Mouse (Mus musculus) intestine, embryonic 14.5 days (tissue): ENCODE data around the gene Shisal1. TPM values are rescaled to one million over a fixed set of nuclear protein-coding genes. Genes with fewer than 3 reads are reported as not detected.

Experiments used
- ATAC-seq: fragments of 200-750 bp; cut with Nextera tagmentation; replicated peaks from 2 replicates; pipeline ENCODE4 v1.8.0; 2017; ENCODE audit warnings: low read depth, moderate number of reproducible peaks, moderate TSS enrichment, moderate library complexity; ENCODE audit not compliant: low FRiP score, low TSS enrichment
- DNase-seq: peaks from one replicate; pipeline ENCODE4 v3.0.0-alpha.2; 2018; ENCODE audit warnings: low spot score
- H3K27ac ChIP-seq: fragments of 300-500 bp; sonication (generic); 2 replicates; pipeline ENCODE4 v1.5.1; 2014; ENCODE audit warnings: low read depth, mild to moderate bottlenecking, control low read depth
- H3K27me3 ChIP-seq: fragments of 300-500 bp; sonication (generic); replicated peaks from 2 replicates; pipeline ENCODE4 v1.6.1; 2014; ENCODE audit warnings: low read length, control low read depth; ENCODE audit not compliant: control insufficient read depth, insufficient read depth
- H3K36me3 ChIP-seq: fragments of 300-500 bp; sonication (generic); 2 replicates; pipeline ENCODE4 v1.6.1; 2014; ENCODE audit warnings: low read length, control low read depth; ENCODE audit not compliant: control insufficient read depth, insufficient read depth
- H3K4me1 ChIP-seq: fragments of 300-500 bp; sonication (generic); replicated peaks from 2 replicates; pipeline ENCODE4 v1.6.1; 2014; ENCODE audit warnings: low read length, control low read depth, mixed read lengths; ENCODE audit not compliant: control insufficient read depth, insufficient read depth
- H3K4me2 ChIP-seq: fragments of 300-500 bp; sonication (generic); 2 replicates; pipeline ENCODE4 v1.6.1; 2014; ENCODE audit warnings: low read length
- H3K4me3 ChIP-seq: fragments of 300-500 bp; sonication (generic); 2 replicates; pipeline ENCODE4 v1.5.1; 2014; ENCODE audit warnings: low read depth, low read length, control low read depth, mixed read lengths
- H3K9ac ChIP-seq: fragments of 300-500 bp; sonication (generic); 2 replicates; pipeline ENCODE4 v1.6.1; 2014; ENCODE audit warnings: mild to moderate bottlenecking, low read length
- H3K9me3 ChIP-seq: fragments of 300-500 bp; sonication (generic); 2 replicates; pipeline ENCODE4 v1.6.1; 2016; ENCODE audit warnings: low read length, control low read depth; ENCODE audit not compliant: control insufficient read depth
- WGBS: fragments of 180-500 bp; shearing (Covaris S2); extraction: QIAGEN DNeasy Blood & Tissue Kit; methylation state at CpG from one replicate; pipeline ENCODE4 v1.1.7; 2014; 5-methylcytosine and 5-hydroxymethylcytosine counted together
- polyA plus RNA-seq: library from polyadenylated mRNA; unstranded; fragments of >200 nt; fragmentation: Nextera tagmentation; extraction: Ambion mirVana; gene quantifications from 2 replicates; pipeline ENCODE4 v1.2.1, GENCODE M21; 2014

Gene Shisal1
- polyA plus RNA-seq, 1 experiment from 2014 or later, result 2.6 TPM

- H3K27me3 ChIP-seq, result no peaks in the 10 kb centered on the region
- DNase-seq (no peak), ATAC-seq (no peak)
- no peak overlapping the region for H3K9ac ChIP-seq
- no peaks in the 10 kb centered on the region for H3K36me3 ChIP-seq
- H3K27ac ChIP-seq, result no peak overlapping the region
- H3K4me2 ChIP-seq, result no peak overlapping the region
- 76% methylated on average over 4 of the region's 4 CpGs for WGBS
- no peak overlapping the region for H3K4me3 ChIP-seq
- H3K4me1 ChIP-seq, result no peaks in the 10 kb centered on the region; the same call in 1 of the 2 replicates
- no peaks in the 10 kb centered on the region for H3K9me3 ChIP-seq
Measured at GRCm38 (mm10) chr15:84398617-84399016, 48.3 kb downstream of the Shisal1 start.

GRCm38 (mm10) chr15:84397663-84398169 is 49.2 kb downstream of the Shisal1 start:
- H3K36me3 ChIP-seq, result no peaks in the 10 kb centered on the region
- no peak overlapping the region for H3K4me2 ChIP-seq
- DNase-seq (no peak), ATAC-seq (no peak)
- no peaks in the 10 kb centered on the region for H3K9me3 ChIP-seq
- H3K4me1 ChIP-seq, result no peaks in the 10 kb centered on the region; the same call in 1 of the 2 replicates
- no peak overlapping the region for H3K9ac ChIP-seq
- whole genome bisulfite sequencing, result 65% methylated on average over 14 of the region's 14 CpGs
- H3K4me3 ChIP-seq, result no peak overlapping the region
- no peak overlapping the region for H3K27ac ChIP-seq
- no peaks in the 10 kb centered on the region for H3K27me3 ChIP-seq

- no peak for ATAC-seq
- no peaks in the 10 kb centered on the region; the same call in 1 of the 2 replicates for H3K4me1 ChIP-seq
- H3K36me3 ChIP-seq, result no peaks in the 10 kb centered on the region
- H3K4me3 ChIP-seq, result no peak overlapping the region
- no peaks in the 10 kb centered on the region for H3K27me3 ChIP-seq
- 63% methylated on average over 14 of the region's 14 CpGs for WGBS
- H3K9ac ChIP-seq, result no peak overlapping the region
- H3K27ac ChIP-seq, result no peak overlapping the region
- no peaks in the 10 kb centered on the region for H3K9me3 ChIP-seq
- DNase-seq, result no peak
- no peak overlapping the region for H3K4me2 ChIP-seq
Measured at GRCm38 (mm10) chr15:84395341-84396067, 51.4 kb downstream of the Shisal1 start.

GRCm38 (mm10) chr15:84393341-84393740 is 53.6 kb downstream of the Shisal1 start:
- WGBS, result 38% methylated on average over 6 of the region's 6 CpGs

GRCm38 (mm10) chr15:84392840-84393239 is 54.1 kb downstream of the Shisal1 start:
- Histone ChIP-seq H3K36me3 (no peaks in the 10 kb centered on the region), H3K27me3 (no peaks in the 10 kb centered on the region), H3K27ac (no peak overlapping the region), H3K4me1 (no peaks in the 10 kb centered on the region; the same call in 1 of the 2 replicates), H3K4me3 (no peak overlapping the region), H3K4me2 (no peak overlapping the region), H3K9me3 (peaks cover 2% of the 10 kb centered on the region), H3K9ac (no peak overlapping the region)
- WGBS, result 69% methylated on average over 5 of the region's 5 CpGs
- no peak for ATAC-seq
- no peak for DNase-seq

More at GRCm38 (mm10) chr15:84393341-84393740, 53.6 kb downstream of the Shisal1 start:
- Histone ChIP-seq H3K4me1 (no peaks in the 10 kb centered on the region; the same call in 1 of the 2 replicates), H3K36me3 (no peaks in the 10 kb centered on the region), H3K27ac (0 out of 2 replicates have a peak overlapping the region, but pooled peaks have one; percentile 7), H3K9me3 (no peaks in the 10 kb centered on the region), H3K27me3 (no peaks in the 10 kb centered on the region), H3K9ac (no peak overlapping the region), H3K4me2 (no peak overlapping the region), H3K4me3 (no peak overlapping the region)
- ATAC-seq (no peak), DNase-seq (no peak)

- Histone ChIP-seq H3K27me3 (no peaks in the 10 kb centered on the region), H3K4me3 (no peak overlapping the region), H3K9me3 (peaks cover 7% of the 10 kb centered on the region), H3K4me1 (no peaks in the 10 kb centered on the region; the same call in 1 of the 2 replicates), H3K9ac (no peak overlapping the region), H3K36me3 (no peaks in the 10 kb centered on the region), H3K4me2 (no peak overlapping the region), H3K27ac (no peak overlapping the region)
- ATAC-seq (no peak), DNase-seq (no peak)
- 91% methylated on average over 4 of the region's 4 CpGs for WGBS
Measured at GRCm38 (mm10) chr15:84392131-84392530, 54.8 kb downstream of the Shisal1 start.

GRCm38 (mm10) chr15:84388698-84389131 is 58.2 kb downstream of the Shisal1 start:
- no peaks in the 10 kb centered on the region; the same call in 1 of the 2 replicates for H3K4me1 ChIP-seq
- no peak for DNase-seq
- H3K27ac ChIP-seq, result no peak overlapping the region
- no peak for ATAC-seq
- no peak overlapping the region for H3K4me3 ChIP-seq
- no peaks in the 10 kb centered on the region for H3K36me3 ChIP-seq
- peaks cover 7% of the 10 kb centered on the region for H3K9me3 ChIP-seq
- 81% methylated on average over 8 of the region's 8 CpGs for WGBS
- no peak overlapping the region for H3K4me2 ChIP-seq
- H3K9ac ChIP-seq, result no peak overlapping the region
- no peaks in the 10 kb centered on the region for H3K27me3 ChIP-seq

GRCm38 (mm10) chr15:84385995-84386565 is 60.8 kb downstream of the Shisal1 start:
- ATAC-seq (no peak), DNase-seq (no peak)
- no peak overlapping the region for H3K4me2 ChIP-seq
- WGBS, result 82% methylated on average over 8 of the region's 8 CpGs
- H3K4me3 ChIP-seq, result no peak overlapping the region
- H3K27ac ChIP-seq, result no peak overlapping the region
- no peaks in the 10 kb centered on the region for H3K4me1 ChIP-seq
- no peak overlapping the region for H3K9ac ChIP-seq
- H3K36me3 ChIP-seq, result no peaks in the 10 kb centered on the region
- peaks cover 7% of the 10 kb centered on the region for H3K9me3 ChIP-seq
- H3K27me3 ChIP-seq, result no peaks in the 10 kb centered on the region
